Mouse (Mus musculus) hindbrain, embryonic 10.5 days (tissue): ENCODE measurements around the gene Gm128. TPM values are rescaled to one million over a fixed set of nuclear protein-coding genes. Genes with fewer than 3 reads are reported as not detected.
A peak's percentile ranks its signal among the peaks of the same experiment; 100 is the strongest.

Source experiments
- DNase-seq: peaks from one replicate; pipeline ENCODE4 v3.0.0-alpha.2; 2017; ENCODE audit warnings: low spot score
- H3K27ac ChIP-seq: fragments of 300-500 bp; sonication (generic); 2 replicates; pipeline ENCODE4 v1.5.1; 2016; ENCODE audit warnings: mild to moderate bottlenecking, moderate library complexity
- H3K27me3 ChIP-seq: fragments of 300-500 bp; sonication (generic); 2 replicates; pipeline ENCODE4 v1.6.1; 2016; ENCODE audit warnings: mild to moderate bottlenecking; ENCODE audit not compliant: poor library complexity, insufficient read depth, severe bottlenecking
- H3K36me3 ChIP-seq: fragments of 300-500 bp; sonication (generic); 2 replicates; pipeline ENCODE4 v1.6.1; 2016; ENCODE audit warnings: mild to moderate bottlenecking, moderate library complexity
- H3K4me1 ChIP-seq: fragments of 300-500 bp; sonication (generic); replicated peaks from 2 replicates; pipeline ENCODE4 v1.6.1; 2016; ENCODE audit warnings: mild to moderate bottlenecking
- H3K4me3 ChIP-seq: fragments of 300-500 bp; sonication (generic); 2 replicates; pipeline ENCODE4 v1.5.1; 2016; ENCODE audit warnings: mild to moderate bottlenecking, moderate library complexity
- H3K9me3 ChIP-seq: fragments of 300-500 bp; sonication (generic); 2 replicates; pipeline ENCODE4 v1.6.1; 2016; ENCODE audit warnings: mild to moderate bottlenecking, moderate library complexity
- WGBS: fragments of 180-500 bp; shearing (Covaris S2); methylation state at CpG from one replicate; pipeline ENCODE4 v1.1.7; 2016; 5-methylcytosine and 5-hydroxymethylcytosine counted together
- polyA plus RNA-seq: library from polyadenylated mRNA; unstranded; fragments of >200 nt; fragmentation: Nextera tagmentation; extraction: Ambion mirVana; gene quantifications from 2 replicates; pipeline ENCODE4 v1.2.1, GENCODE M21; 2016

The Gm128 gene
- polyA plus RNA-seq, 1 experiment from 2014 or later: 0.17 TPM

GRCm38 (mm10) chr3:95235386-95236301 is 5.8 kb downstream of the Gm128 start:
- H3K9me3 ChIP-seq: no peaks in the 10 kb centered on the region
- H3K4me3 ChIP-seq: no peak overlapping the region
- 68% methylated on average over 23 of the region's 23 CpGs for WGBS
- no peaks in the 10 kb centered on the region for H3K27me3 ChIP-seq
- peaks cover 30% of the 10 kb centered on the region for H3K4me1 ChIP-seq
- no peak for DNase-seq
- H3K36me3 ChIP-seq: peaks cover 79% of the 10 kb centered on the region
- H3K27ac ChIP-seq: no peak overlapping the region

- H3K36me3 ChIP-seq: peaks cover 73% of the 10 kb centered on the region
- no peaks in the 10 kb centered on the region for H3K9me3 ChIP-seq
- H3K4me3 ChIP-seq: no peak overlapping the region
- H3K4me1 ChIP-seq: peaks cover 41% of the 10 kb centered on the region
- H3K27me3 ChIP-seq: no peaks in the 10 kb centered on the region
- H3K27ac ChIP-seq: no peak overlapping the region
- DNase-seq: no peak
- 89% methylated on average over 16 of the region's 16 CpGs for WGBS
Observed at GRCm38 (mm10) chr3:95233303-95233980, 8.0 kb downstream of the Gm128 start.

DNA sequence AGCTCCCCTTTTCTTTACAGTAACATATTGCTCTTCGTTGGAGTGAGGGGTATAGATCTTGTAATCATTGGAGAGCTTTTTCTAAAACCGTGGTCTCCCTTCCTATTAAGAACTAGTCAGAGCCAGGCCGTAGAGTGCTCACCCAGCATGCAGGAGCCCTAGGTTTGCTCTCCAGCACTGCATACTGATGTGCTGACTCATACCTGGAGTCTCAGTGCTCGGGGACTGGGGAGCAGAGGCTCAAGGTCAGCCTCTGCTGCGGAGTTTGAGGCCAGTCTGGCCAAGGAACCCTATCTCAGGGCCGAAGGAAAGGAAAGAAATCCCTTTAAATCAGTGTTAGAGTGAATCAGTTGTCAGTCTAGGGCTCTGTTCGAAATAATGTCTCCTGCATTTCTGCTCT is 8.6 kb downstream of the Gm128 start:
- Histone ChIP-seq H3K9me3 (no peaks in the 10 kb centered on the region), H3K36me3 (peaks cover 66% of the 10 kb centered on the region), H3K27ac (no peak overlapping the region), H3K4me1 (peaks cover 41% of the 10 kb centered on the region), H3K27me3 (no peaks in the 10 kb centered on the region), H3K4me3 (no peak overlapping the region)
- WGBS: 91% methylated on average over 7 of the region's 7 CpGs
- DNase-seq: no peak

DNA sequence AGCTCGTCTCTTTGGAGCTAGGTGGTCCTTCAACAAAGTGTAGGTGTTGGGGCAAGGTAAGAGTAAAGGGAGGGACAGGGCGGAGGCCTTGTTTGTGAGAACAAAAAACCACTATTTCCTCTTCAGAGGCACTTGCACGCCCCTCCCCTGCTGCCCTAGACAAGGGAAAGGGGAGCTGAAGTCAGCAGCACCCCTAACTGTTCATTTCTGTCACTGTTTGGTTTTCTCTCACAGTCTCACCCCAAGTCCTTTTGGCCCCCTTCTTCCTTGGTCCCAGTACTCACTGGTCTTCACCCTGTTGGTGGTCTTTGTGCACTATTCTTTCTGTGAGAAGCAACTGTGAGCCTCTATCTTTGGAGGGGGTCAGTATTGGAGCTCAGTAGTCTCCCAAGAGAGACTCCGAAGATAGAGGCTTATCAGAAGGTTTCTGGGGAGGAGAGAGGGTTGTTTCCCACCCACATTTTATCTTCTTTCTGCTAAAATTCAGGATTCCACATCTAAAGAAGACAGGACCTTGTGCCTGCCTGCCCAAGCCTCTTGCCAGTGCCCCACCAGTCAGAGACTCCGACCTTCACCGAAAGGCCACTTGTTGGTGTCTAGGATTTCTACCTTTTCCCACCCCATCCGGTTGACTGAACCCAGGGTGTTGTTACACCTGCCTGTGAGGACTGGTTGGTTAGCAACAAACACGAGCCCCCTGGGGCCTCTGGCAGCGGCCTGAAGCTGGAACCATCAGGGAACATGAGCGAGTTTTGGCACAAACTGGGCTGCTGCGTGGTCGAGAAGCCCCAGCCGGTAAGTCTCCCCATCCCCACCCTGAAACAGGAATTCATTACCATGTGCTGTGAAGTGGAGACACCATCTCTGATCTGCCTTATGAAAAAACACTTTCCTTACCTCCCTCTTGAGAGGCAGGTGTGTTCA is 9.8 kb downstream of the Gm128 start, which contains the start of gene Mllt11:
Gene Mllt11, minus strand, starts transcription at position 874 of the 924 bp plus-strand sequence.
- Histone ChIP-seq H3K27me3 (no peaks in the 10 kb centered on the region), H3K4me3 (peak within 1 kb of the TSS; percentile 98), H3K4me1 (peaks cover 52% of the 10 kb centered on the region), H3K9me3 (no peaks in the 10 kb centered on the region), H3K36me3 (peaks cover 55% of the 10 kb centered on the region), H3K27ac (peak within 1 kb of the TSS; percentile 98)
- 81% methylated on average over 13 of the region's 13 CpGs for WGBS
- DNase-seq: no peak

DNA sequence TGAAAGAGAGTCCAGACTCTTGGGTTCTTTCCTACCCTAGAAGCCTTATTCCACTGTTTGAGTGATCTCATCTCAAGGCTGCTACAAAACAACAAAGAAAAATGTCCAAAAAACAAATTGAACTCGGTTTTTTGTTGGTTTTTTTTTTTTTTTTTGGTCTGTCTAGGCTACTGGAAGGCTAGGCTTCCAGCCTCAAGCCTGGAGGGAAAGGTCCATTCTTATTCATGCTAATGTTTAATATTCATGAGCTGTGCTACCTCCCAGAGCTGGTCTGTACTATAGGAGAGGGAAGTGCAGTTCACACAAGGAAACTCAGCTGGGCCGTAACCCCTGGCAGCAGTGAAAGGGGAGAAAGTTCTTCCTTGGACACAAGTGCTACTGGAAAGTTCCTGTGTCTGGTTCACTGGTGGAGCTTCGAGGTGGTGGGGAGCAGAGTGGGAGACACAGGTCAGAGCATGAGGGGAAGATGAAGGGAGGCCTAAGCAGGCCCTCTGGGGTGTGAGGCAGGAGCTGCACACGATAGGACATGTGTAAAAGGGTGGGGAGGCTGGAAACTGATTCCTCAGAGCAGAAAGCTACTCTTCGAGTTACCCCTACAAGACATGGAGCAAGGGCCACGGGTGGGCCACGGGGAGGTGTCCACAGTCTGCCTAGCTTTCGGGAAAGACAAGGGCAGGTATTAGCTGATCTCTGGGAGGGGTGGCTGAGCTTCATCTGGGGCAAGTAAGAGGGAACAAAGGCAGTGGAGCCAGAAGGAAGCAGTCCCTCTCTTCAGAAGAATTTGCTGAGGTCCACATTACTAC is 10.7 kb downstream of the Gm128 start:
- Histone ChIP-seq H3K36me3 (peaks cover 54% of the 10 kb centered on the region), H3K27me3 (no peaks in the 10 kb centered on the region), H3K9me3 (no peaks in the 10 kb centered on the region), H3K27ac (peak overlapping the region; percentile 98), H3K4me1 (peaks cover 58% of the 10 kb centered on the region), H3K4me3 (peak overlapping the region; percentile 98)
- peak; percentile 55 for DNase-seq
- 45% methylated on average over 8 of the region's 8 CpGs for WGBS

DNA sequence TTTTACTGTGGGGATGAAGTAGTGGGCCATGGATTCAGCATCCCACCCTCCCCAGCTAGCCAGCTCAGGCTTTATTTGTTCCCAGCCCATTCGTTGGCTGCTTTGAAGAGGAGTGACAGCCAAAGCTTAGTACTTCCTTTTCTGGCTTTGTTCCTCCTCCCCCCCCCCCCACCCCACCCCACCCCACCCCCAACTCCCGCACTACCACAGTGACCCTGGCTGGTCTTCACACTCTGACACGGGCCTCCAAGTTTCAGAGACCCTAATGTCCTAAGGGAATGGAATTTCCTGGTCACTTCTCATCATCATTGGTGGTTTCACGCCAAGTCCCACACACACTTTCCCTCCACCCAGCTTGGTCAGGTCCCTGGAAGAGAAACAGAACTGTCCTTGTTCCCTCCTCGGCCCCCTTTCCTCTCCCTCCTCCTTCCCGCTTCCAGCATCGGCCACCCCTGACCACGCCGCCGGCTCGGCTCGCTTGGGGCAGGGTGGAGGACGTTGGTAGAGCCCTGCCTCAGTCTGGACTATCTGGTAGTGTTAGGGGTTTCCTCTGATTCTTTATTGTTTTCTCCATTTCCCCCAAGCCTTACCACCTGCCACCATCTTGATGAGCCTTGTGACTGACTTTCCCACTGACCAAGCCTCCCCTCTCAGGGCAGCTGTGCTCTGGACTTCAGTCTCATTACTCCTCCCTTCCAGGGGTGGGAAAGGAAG is 11.5 kb downstream of the Gm128 start:
- Histone ChIP-seq H3K9me3 (no peaks in the 10 kb centered on the region), H3K4me3 (peak overlapping the region; percentile 98), H3K36me3 (peaks cover 54% of the 10 kb centered on the region), H3K27ac (peak overlapping the region; percentile 98), H3K4me1 (peaks cover 54% of the 10 kb centered on the region), H3K27me3 (no peaks in the 10 kb centered on the region)
- WGBS: 2% methylated on average over 13 of the region's 13 CpGs
- peak; percentile 68 for DNase-seq

- Histone ChIP-seq H3K4me3 (peak overlapping the region; percentile 98), H3K9me3 (no peaks in the 10 kb centered on the region), H3K36me3 (peaks cover 54% of the 10 kb centered on the region), H3K27me3 (no peaks in the 10 kb centered on the region), H3K4me1 (peaks cover 60% of the 10 kb centered on the region), H3K27ac (peak overlapping the region; percentile 98)
- WGBS: under 1% methylated on average over 43 of the region's 43 CpGs
- DNase-seq: peak; percentile 64
Observed at GRCm38 (mm10) chr3:95228894-95229780, 12.3 kb downstream of the Gm128 start.

- peaks cover 54% of the 10 kb centered on the region for H3K36me3 ChIP-seq
- H3K4me1 ChIP-seq: peaks cover 62% of the 10 kb centered on the region
Observed at GRCm38 (mm10) chr3:95228148-95228893, 13.1 kb downstream of the Gm128 start, which contains the start of gene Cdc42se1. Gene Cdc42se1 (plus strand): TSS chr3:95228732.

DNA sequence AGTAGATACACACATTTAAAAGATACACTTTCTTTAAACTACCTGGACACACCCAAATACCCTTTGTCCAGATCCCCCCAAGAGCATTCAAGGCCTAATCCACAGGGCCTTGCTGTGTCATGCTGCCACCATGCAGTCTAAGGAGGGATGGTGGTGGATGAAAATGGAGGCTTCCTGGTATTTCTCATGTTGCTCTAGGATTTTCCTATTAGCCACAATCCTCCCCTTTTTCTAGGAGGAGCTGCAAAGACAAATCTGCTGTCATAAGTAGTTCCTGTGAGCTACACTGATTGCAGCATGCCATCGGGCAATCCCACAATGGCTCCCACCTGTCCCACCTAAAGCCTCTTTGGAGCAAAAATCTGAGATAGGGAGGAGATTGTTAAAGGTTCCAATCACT is 14.2 kb downstream of the Gm128 start:
- Histone ChIP-seq H3K27ac (peak overlapping the region; percentile 98), H3K9me3 (no peaks in the 10 kb centered on the region), H3K4me3 (peak overlapping the region; percentile 98), H3K27me3 (no peaks in the 10 kb centered on the region), H3K4me1 (peaks cover 62% of the 10 kb centered on the region), H3K36me3 (peaks cover 54% of the 10 kb centered on the region)
- 46% methylated on average over 1 of the region's 1 CpGs for WGBS
- DNase-seq: no peak

More at GRCm38 (mm10) chr3:95228148-95228893, 13.1 kb downstream of the Gm128 start, which contains the start of gene Cdc42se1:
- Histone ChIP-seq H3K27ac (peak within 1 kb of the TSS; percentile 98), H3K27me3 (no peaks in the 10 kb centered on the region), H3K9me3 (no peaks in the 10 kb centered on the region), H3K4me3 (peak within 1 kb of the TSS; percentile 98)
- DNase-seq: peak; percentile 91
- under 1% methylated on average over 64 of the region's 64 CpGs for WGBS

DNA sequence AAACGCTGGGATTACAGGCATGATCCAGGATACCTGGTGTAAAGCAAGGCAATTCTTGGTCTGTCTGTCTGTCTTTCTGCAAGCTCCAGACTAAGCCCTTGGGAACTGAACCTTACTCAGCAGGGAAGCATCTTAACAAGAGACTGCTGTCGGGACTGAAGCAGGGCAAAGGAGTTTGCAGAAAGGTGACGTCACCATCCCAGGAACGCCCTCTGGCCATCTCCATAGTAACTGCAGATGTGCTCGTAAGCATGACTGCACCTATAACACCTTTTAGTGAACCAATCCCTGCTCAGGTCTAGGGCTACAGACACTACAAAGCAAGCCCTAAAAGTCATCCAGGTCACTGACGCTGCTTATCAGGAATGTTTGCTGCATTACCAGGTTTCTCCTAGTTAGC is 17.1 kb downstream of the Gm128 start:
- Histone ChIP-seq H3K4me3 (0 out of 2 replicates have a peak overlapping the region, but pooled peaks have one; percentile 6), H3K36me3 (peaks cover 72% of the 10 kb centered on the region), H3K4me1 (peaks cover 35% of the 10 kb centered on the region), H3K27me3 (no peaks in the 10 kb centered on the region), H3K27ac (no peak overlapping the region), H3K9me3 (no peaks in the 10 kb centered on the region)
- 35% methylated on average over 6 of the region's 6 CpGs for WGBS
- DNase-seq: peak; percentile 29
